Mouse (Mus musculus): Measurements from ENCODE around the gene Ifnl2. TPM values are rescaled to one million over a fixed set of nuclear protein-coding genes. Genes with fewer than 3 reads are reported as not detected.
"Not testable (repeated sequence)": the region's sequence is repeated elsewhere in the genome, so short reads cannot be mapped to it uniquely, and the experiment has no call there.

The Ifnl2 gene
- not detected in 2 replicates for polyA plus RNA-seq (2015; fragmentation: Nextera tagmentation; extraction: Ambion mirVana)

DNA sequence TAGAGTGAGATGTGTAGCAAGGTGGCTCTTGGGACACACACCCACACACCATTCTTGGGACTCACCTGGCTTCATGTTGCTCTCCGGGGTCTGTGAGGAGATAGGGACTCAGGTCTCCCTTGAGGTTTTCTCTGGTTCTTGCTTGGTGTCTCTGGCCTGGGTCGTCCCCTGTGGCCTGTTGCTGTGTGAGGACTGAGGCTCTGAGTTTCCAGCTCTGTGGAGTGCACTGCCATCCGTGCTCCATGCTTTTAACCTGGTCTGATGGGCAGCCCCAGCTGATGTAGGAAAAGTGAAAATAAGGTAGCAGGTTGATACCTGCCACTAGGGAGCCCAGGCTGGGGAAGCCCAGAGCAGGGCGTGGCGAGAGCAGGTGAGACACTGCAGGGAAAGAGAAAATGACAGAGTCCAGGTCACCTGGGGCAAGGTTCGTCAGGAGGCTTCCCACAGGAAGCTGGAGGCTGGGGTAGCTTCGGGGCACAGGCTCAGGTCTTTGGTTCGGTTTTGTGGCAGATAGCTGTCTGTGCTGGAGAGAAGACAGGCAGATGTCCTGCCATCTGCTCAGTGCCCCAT is at the start of gene Ifnl2:
TSS of gene Ifnl2 (minus strand) at position 51 of the 570 bp plus-strand sequence.
- H3K27ac ChIP-seq; ATAC-seq (ENCODE audit: insufficient number of reproducible peaks, insufficient read depth, low FRiP score, low TSS enrichment, low read depth); H3K9ac ChIP-seq; H3K4me3 ChIP-seq; H3K36me3 ChIP-seq; H3K4me2 ChIP-seq; H3K4me1 ChIP-seq; H3K27me3 ChIP-seq; H3K9me3 ChIP-seq: not testable (repeated sequence)
- 53% methylated on average over 8 of the region's 8 CpGs for WGBS

DNA sequence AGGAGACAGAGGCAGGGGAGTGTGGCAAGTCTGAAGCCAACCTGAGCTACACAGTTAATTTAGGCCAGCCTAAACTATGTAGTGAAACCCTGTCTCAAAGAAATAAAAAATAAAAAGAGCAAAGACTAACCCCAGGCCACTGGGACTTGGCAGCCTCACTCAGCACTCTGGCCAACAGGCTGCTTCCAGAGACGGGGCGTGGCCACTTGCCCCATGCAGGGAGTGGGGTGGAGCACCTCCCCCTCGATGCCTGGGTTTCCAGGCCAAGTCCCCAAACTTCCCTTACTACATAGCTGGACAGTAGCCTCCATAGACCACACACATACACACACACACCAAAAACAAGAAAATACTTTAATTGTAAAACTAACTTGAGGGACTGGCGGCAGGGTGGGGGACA is 48.2 kb upstream of the Ifnl2 start:
- H3K36me3 ChIP-seq, result peaks cover 53% of the 10 kb centered on the region

GRCm38 (mm10) chr7:28557708-28558107 is 47.5 kb upstream of the Ifnl2 start:
- no peak for ATAC-seq (ENCODE audit: insufficient number of reproducible peaks, insufficient read depth, low FRiP score, low TSS enrichment, low read depth)
- Histone ChIP-seq H3K27me3 (no peaks in the 10 kb centered on the region), H3K4me1 (peaks cover 10% of the 10 kb centered on the region; the same call in 1 of the 2 replicates), H3K4me3 (no peak overlapping the region), H3K4me2 (no peak overlapping the region), H3K9me3 (no peaks in the 10 kb centered on the region), H3K9ac (no peak overlapping the region), H3K36me3 (peaks cover 45% of the 10 kb centered on the region), H3K27ac (no peak overlapping the region)
- 81% methylated on average over 6 of the region's 6 CpGs for WGBS

More for the DNA sequence above, 48.2 kb upstream of the Ifnl2 start:
- Histone ChIP-seq H3K4me2 (no peak overlapping the region), H3K27me3 (no peaks in the 10 kb centered on the region), H3K27ac (no peak overlapping the region; the same call in 1 of the 2 replicates), H3K4me3 (no peak overlapping the region), H3K9ac (no peak overlapping the region; the same call in 1 of the 2 replicates), H3K4me1 (peaks cover 10% of the 10 kb centered on the region; the same call in 1 of the 2 replicates), H3K9me3 (no peaks in the 10 kb centered on the region)
- 59% methylated on average over 4 of the region's 4 CpGs for WGBS
- ATAC-seq (ENCODE audit: insufficient number of reproducible peaks, insufficient read depth, low FRiP score, low TSS enrichment, low read depth), result no peak

- Histone ChIP-seq H3K9ac (no peak overlapping the region; the same call in 1 of the 2 replicates), H3K9me3 (no peaks in the 10 kb centered on the region), H3K27me3 (no peaks in the 10 kb centered on the region), H3K36me3 (peaks cover 39% of the 10 kb centered on the region), H3K4me3 (no peak overlapping the region), H3K27ac (no peak overlapping the region), H3K4me1 (peaks cover 10% of the 10 kb centered on the region; the same call in 1 of the 2 replicates), H3K4me2 (no peak overlapping the region)
- 74% methylated on average over 5 of the region's 5 CpGs for WGBS
- no peak for ATAC-seq (ENCODE audit: insufficient number of reproducible peaks, insufficient read depth, low FRiP score, low TSS enrichment, low read depth)
These were observed 46.8 kb upstream of the Ifnl2 start for GRCm38 (mm10) chr7:28557069-28557468.

DNA sequence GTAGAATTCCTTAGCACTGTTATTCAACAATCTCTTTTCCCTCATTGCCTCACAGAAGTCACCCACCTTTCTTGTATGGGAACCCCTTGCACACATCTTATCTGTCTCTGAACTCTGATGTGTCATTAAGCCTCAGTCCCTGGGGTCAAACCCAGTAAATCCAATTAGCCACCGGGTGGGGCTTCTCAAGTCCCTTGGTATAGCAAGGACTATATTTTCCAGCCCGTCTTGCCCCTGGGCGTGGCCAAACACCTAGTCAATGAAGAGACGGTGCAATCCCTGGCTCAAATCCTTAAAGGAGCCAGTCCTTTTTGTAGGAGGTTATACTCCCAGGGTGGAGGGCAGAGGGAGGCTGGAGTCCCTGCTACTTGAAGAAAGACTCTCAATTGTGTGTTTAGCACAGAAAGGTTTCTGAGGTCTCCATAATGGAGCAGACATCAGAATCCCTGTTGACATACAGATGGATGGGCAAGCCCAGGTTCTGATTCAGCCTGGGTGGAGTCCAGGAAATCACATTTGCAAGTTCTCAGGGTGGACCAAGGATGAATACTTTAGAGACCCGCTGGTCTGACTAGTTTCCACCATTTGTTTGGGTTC is 45.8 kb upstream of the Ifnl2 start:
- Histone ChIP-seq H3K27ac (no peak overlapping the region), H3K27me3 (no peaks in the 10 kb centered on the region), H3K9me3 (no peaks in the 10 kb centered on the region), H3K4me2 (no peak overlapping the region), H3K4me3 (no peak overlapping the region), H3K36me3 (peaks cover 31% of the 10 kb centered on the region), H3K4me1 (peaks cover 10% of the 10 kb centered on the region; the same call in 1 of the 2 replicates), H3K9ac (no peak overlapping the region)
- no peak for ATAC-seq (ENCODE audit: insufficient number of reproducible peaks, insufficient read depth, low FRiP score, low TSS enrichment, low read depth)
- 20% methylated on average over 5 of the region's 5 CpGs for WGBS

- 92% methylated on average over 6 of the region's 6 CpGs for WGBS
- Histone ChIP-seq H3K4me2 (no peak overlapping the region), H3K4me3 (no peak overlapping the region), H3K27me3 (peaks cover 7% of the 10 kb centered on the region), H3K4me1 (peaks cover 10% of the 10 kb centered on the region; the same call in 1 of the 2 replicates), H3K27ac (no peak overlapping the region), H3K9me3 (no peaks in the 10 kb centered on the region), H3K36me3 (peaks cover 3% of the 10 kb centered on the region; the same call in 1 of the 2 replicates), H3K9ac (no peak overlapping the region)
- ATAC-seq (ENCODE audit: insufficient number of reproducible peaks, insufficient read depth, low FRiP score, low TSS enrichment, low read depth), result no peak
These were observed 42.8 kb upstream of the Ifnl2 start for GRCm38 (mm10) chr7:28553076-28553475.

- H3K4me1 ChIP-seq, result peaks cover 18% of the 10 kb centered on the region
- no peak overlapping the region for H3K4me2 ChIP-seq
- H3K9me3 ChIP-seq, result no peaks in the 10 kb centered on the region
- H3K4me3 ChIP-seq, result no peak overlapping the region; the same call in 1 of the 2 replicates
- no peak for ATAC-seq (ENCODE audit: insufficient number of reproducible peaks, insufficient read depth, low FRiP score, low TSS enrichment, low read depth)
- H3K36me3 ChIP-seq, result no peaks in the 10 kb centered on the region
- H3K9ac ChIP-seq, result no peak overlapping the region
- H3K27me3 ChIP-seq, result peaks cover 61% of the 10 kb centered on the region
- H3K27ac ChIP-seq, result no peak overlapping the region
- 62% methylated on average over 7 of the region's 7 CpGs for WGBS
These were observed 37.4 kb upstream of the Ifnl2 start for GRCm38 (mm10) chr7:28547628-28548027.

DNA sequence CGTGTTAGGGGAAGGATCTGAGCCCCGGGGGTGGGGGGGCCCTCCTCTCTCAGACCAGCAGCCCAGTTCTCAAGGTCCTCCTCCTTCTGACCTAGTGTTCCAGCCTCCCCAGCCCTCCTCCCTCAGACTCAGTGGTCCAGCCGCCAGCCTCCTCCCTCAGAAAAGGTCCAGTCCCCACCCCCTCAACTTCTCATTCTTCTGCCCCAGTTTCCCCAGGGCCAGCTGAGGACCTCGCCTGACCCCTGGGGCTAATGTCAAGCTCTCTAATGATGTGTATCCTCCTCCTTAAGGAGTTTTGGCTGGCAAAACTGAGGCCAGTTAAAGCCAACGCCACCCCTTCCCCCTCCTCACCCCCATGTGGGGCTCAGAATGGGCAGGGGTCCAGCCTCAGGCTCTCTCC is 36.9 kb upstream of the Ifnl2 start, which contains the start of gene Nccrp1:
TSS of gene Nccrp1 (minus strand) at position 101 of the 400 bp plus-strand sequence.
- Histone ChIP-seq H3K4me1 (peaks cover 18% of the 10 kb centered on the region), H3K9me3 (no peaks in the 10 kb centered on the region), H3K4me2 (peak within 1 kb of the TSS; percentile 57), H3K4me3 (peak within 1 kb of the TSS; percentile 30), H3K9ac (peak within 1 kb of the TSS; percentile 51; the same call in 1 of the 2 replicates), H3K27me3 (peaks cover 61% of the 10 kb centered on the region), H3K36me3 (no peaks in the 10 kb centered on the region), H3K27ac (no peak within 1 kb of the TSS)
- WGBS, result 2% methylated on average over 5 of the region's 5 CpGs
- no peak for ATAC-seq (ENCODE audit: insufficient number of reproducible peaks, insufficient read depth, low FRiP score, low TSS enrichment, low read depth)

- H3K9ac ChIP-seq, result peak overlapping the region; percentile 51; the same call in 1 of the 2 replicates
These were observed 36.4 kb upstream of the Ifnl2 start for GRCm38 (mm10) chr7:28546649-28547048.

GRCm38 (mm10) chr7:28545891-28546210 is 35.6 kb upstream of the Ifnl2 start:
- Histone ChIP-seq H3K9me3 (no peaks in the 10 kb centered on the region), H3K4me3 (no peak overlapping the region), H3K4me2 (0 out of 2 replicates have a peak overlapping the region, but pooled peaks have one; percentile 57), H3K9ac (no peak overlapping the region), H3K4me1 (peaks cover 18% of the 10 kb centered on the region), H3K27me3 (peaks cover 61% of the 10 kb centered on the region), H3K36me3 (no peaks in the 10 kb centered on the region), H3K27ac (no peak overlapping the region)
- no peak for ATAC-seq (ENCODE audit: insufficient number of reproducible peaks, insufficient read depth, low FRiP score, low TSS enrichment, low read depth)
- WGBS, result 34% methylated on average over 7 of the region's 7 CpGs

More at GRCm38 (mm10) chr7:28546649-28547048, 36.4 kb upstream of the Ifnl2 start:
- Histone ChIP-seq H3K9me3 (no peaks in the 10 kb centered on the region), H3K27ac (no peak overlapping the region), H3K4me2 (peak overlapping the region; percentile 57), H3K4me1 (peaks cover 18% of the 10 kb centered on the region), H3K27me3 (peaks cover 61% of the 10 kb centered on the region), H3K4me3 (peak overlapping the region; percentile 30), H3K36me3 (no peaks in the 10 kb centered on the region)
- 2% methylated on average over 22 of the region's 22 CpGs for WGBS
- ATAC-seq (ENCODE audit: insufficient number of reproducible peaks, insufficient read depth, low FRiP score, low TSS enrichment, low read depth), result no peak

DNA sequence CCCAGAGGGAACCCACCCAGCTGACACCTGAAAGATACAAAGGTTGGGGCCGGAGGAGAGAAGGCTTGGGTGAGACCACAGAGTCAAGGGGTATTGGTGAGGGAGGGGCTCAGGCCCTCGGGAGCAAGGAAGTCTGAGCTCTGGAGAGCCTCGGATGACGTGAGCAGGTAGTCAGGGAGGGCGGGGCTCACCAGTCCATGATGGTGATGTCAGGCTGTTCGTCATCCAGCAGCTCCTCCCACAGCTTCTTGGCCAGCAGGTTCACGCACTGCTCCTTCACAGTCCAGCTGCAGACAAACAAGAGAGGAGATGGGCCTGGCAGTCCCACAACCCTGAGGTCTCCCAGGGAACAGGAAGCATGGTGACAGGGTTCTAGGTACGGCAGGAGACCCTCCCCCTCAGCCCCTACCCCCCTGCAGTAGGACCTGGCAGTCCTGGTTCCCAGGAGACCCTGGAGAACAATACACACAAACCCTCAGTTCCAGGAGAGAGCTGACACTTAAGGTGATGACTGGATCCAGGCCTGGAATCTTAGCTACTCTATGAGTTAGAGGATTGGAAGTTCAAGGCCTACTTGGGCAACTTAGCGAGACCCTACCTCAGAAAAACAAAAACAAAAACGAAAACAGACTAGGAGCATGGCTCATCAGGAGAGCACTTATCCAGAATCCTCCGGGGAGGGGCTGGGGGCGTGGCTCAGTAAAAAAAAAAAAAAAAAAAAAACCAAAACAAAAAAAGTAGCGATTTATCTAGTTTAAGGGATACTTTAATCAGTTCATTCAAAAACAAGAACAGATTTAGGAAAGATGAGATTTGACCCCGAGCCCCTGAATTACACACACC is 35.0 kb upstream of the Ifnl2 start:
- H3K9me3 ChIP-seq, result no peaks in the 10 kb centered on the region
- H3K4me3 ChIP-seq, result no peak overlapping the region
- H3K9ac ChIP-seq, result no peak overlapping the region
- peaks cover 61% of the 10 kb centered on the region for H3K27me3 ChIP-seq
- no peak overlapping the region for H3K27ac ChIP-seq
- no peak for ATAC-seq (ENCODE audit: insufficient number of reproducible peaks, insufficient read depth, low FRiP score, low TSS enrichment, low read depth)
- WGBS, result 24% methylated on average over 14 of the region's 14 CpGs
- H3K4me2 ChIP-seq, result no peak overlapping the region
- peaks cover 18% of the 10 kb centered on the region for H3K4me1 ChIP-seq
- H3K36me3 ChIP-seq, result no peaks in the 10 kb centered on the region

All from embryonic facial prominence, embryonic 13.5 days (tissue).